Mouse (Mus musculus) gastrocnemius, postnatal 25 days (tissue): ENCODE data around the gene Gyg. TPM values are rescaled to one million over a fixed set of nuclear protein-coding genes. Genes with fewer than 3 reads are reported as not detected.
"Not testable (repeated sequence)": the region's sequence is repeated elsewhere in the genome, so short reads cannot be mapped to it uniquely, and the experiment has no call there.

Experiments used
- DNase-seq: peaks from one replicate; pipeline ENCODE4 v3.0.0; 2022
- total RNA-seq, 2 experiments: library from RNA; stranded (reverse); gene quantifications; 1 replicate in 1 of 2; 2 replicates in 1 of 2; pipeline ENCODE4 v1.2.3; 2021

Gene Gyg
- total RNA-seq, 2 experiments from 2014 or later, result 309 to 334 TPM

DNA sequence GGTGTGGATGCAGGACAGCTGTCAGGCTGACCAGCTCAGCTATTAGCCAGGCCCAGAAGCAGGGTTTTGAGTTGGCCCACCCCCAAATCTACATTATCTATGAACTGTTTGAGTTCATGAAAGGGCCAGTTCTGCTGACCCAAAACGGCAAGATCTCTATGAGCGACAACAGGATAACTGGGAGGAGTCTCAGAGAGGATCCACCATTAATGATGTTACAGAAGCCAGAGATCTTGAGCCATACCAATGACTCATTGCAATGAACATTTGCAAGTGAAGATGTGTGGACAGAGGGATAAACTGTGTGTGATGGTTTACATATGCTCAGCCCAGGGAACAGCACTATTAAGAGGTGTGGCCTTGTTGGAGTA is 23.8 kb downstream of the Gyg start:
- no peak for DNase-seq

DNA sequence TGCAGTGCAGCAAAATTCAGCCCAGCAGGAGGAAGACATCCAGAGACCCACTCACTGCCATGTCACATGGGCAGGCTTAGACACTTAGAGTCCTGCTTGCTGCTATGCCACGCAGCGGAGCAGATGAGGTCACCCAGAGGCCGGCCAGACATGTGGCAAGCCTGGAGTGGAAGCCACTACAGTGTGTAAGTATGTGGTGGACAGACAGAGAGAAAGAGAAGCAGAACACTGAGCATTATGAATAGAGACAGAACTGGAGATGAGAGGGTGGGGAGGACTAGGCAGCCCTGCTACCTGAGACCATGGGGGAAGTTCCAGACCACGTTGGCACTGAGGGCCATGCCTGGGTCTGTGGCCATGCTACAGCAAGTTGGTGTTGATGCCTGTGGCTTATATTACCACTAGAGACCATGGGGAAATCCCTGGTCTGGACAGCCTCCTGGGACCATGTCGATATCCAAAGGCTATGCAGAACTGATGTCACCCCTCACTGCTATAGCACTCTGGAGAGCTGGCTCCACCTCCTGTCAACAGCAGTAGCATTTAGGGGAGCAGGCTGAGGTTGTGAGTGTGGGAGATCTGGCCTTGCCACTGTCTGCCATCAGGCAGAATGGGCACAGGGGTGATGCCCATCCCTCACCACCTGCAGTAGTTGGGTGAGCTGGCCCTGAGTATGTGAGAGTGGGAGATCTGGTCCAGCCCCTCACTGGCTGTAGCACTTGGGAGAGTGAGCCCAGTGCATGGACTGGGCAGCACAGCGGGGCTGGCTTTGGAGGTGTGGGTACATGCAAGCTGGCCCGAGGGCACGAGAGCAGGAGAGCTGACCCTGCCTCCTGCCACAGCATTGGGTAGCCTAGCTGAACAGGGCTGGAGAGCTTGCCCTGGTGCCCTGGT is 24.4 kb downstream of the Gyg start:
- peak; percentile 34 for DNase-seq

DNA sequence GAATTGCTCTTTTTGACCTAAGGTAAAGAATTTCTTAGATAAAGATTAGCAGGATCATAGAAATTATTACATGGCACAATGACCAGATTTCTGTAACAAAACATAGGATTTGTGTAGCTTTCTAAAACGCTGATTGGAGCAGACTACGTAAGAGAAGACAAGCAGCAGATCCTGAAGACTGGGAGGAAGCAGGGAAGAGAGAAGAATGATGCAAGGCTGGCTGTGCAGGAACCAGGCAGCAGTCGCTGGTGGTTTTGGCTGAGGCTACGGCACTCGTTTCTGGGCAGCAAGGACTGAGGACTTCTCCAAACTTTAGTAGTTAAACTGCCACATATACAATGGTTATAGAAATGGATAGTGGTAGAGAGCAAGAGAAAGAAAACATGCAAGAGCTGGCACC is 25.6 kb downstream of the Gyg start:
- no peak for DNase-seq

DNA sequence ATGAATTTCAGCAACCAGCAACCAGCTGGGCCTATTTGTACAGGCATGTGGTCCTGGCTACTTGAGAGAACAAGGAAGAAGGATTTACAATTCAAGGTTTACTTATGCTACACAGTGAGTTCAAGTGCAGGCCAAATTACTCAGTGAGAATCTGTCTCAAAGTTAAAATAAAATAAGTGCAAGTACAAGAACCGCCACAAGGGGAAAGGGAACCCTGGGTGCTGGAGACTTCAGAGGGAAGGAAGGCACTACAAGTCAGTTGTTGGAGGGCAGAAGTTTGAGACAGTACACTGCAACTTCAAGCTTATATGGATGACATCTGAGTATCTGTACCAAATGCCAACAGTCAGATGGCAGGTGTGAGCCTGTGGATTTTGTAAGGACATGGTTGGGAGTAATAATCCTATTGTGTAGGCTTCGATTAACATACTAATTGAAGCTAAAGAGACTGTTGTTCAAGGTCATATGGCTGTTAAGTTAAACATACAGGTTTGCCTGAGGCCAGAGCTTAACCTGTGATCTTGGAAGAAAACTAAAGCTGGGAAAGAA is 28.0 kb downstream of the Gyg start:
- no peak for DNase-seq

DNA sequence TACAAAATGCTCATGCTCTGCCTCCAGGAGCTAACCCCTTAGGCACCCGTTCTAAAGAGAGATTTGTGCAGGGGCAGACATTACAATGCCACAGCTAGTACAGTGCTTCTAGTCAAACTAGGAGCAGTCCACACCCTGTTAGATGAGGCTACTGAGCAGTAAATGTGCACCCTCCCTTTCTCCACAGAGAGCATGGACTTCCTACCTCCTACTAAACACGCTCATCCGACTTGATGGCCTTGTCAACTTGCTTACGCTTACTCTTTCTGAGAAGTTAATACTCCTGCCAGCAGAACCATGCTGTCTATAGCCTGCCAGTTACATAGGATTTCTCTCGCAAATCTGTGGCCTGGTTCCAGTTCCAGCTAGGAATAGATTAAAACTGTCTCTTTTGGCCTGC is 29.5 kb downstream of the Gyg start:
- DNase-seq, result no peak

DNA sequence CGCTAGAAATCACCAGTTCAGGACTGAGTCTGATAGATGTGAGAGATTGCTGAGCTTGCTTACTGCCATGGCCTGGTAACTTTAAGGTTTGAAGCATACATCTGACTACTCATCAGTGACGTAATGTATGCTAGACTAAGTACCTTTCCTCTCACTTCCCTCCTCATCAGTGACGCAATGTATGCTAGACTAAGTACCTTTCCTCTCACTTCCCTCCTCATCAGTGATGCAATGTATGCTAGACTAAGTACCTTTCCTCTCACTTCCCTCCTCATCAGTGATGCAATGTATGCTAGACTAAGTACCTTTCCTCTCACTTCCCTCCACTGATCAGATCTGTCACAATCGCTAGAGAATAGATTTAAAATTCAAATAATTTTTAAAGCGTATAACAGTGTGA is 33.5 kb downstream of the Gyg start:
- not testable (repeated sequence) for DNase-seq

DNA sequence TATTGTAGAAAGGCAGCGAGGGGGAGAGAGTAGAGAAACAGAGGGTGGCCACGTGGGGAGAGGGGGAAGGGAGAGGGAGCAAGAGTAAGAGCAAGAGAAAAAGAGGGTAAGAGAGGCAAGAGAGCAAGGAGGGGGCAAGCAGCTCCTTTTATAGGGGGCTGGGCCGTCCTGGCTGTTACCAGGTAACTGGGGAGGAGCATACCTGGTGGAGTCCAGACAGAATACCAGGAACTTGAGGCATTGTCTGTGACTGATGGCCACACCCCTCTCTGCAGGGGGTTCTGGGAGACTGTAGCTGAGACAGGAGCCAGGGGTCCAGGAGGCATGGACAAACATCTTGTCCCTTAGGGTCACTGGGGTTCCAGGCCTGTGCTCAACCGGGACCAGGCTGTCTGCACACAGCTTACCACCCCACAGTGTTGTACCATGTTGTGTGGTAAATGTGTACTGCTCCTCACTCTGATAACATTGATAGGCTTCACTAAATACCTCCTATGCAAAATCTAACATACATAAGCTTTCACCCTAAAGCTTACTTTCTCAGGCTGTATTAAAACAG is 35.4 kb downstream of the Gyg start:
- DNase-seq, result no peak

DNA sequence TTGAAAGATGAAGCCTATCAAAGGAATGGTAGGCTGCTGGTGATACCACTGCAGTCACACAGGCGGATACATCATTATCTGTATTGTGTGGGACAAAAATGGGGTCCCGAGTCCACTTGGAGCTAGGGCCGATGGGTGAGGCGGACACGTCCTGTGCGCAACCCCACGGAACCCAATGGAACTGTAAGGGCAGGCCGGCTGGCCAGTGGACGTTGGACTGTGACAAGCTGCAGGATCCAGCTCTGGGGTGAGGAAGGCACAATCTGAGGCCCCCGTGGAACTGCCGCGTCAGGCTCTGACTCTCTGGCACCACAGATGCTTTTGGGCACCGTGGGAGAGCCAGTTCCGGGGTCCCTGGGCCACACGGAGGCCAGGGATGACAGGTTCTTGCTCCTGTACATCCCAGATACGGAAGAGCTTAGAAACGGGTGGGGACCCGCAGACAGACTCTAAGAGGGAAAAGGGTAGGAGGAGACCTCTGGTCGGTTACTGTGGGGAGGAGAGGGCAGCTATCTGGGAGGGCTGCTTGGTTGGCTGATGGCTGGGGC is 36.0 kb downstream of the Gyg start:
- no peak for DNase-seq

DNA sequence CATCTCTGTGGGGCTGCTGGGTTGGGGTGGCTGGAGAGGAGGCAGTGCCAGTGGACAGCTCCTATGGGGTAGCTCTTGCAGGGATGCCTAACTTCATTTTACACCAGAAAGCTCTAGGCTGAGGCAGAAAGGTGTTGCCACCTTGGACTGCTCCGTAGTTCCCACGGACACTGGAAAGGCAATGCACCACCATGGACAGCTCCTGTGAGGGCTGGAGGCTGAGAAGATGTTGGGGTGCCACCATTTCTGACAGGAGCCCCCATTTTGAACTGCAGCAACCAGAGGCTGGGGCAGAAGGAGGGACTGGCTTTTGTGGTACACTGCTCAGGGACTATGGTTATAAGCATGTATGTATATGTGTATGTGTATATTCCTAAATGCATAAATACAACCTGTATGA is 43.2 kb downstream of the Gyg start:
- DNase-seq, result no peak

DNA sequence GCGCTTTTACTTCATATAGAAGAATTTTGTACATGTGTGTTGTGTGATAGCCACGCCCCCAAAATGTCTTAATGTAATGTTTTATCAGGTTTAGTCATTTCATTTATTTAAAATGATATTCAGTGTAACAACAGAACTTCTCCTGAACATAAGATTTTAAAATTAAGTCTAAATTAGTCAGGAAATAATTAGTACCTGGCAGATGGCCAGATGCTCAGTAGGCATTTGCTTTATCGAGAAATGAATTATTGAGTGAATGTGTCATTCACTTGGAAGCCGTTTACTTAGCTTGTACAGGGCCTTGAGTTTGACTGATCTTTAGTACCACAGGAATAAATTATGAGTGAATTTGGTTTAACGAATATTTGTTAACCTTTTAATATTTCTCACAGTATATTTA is 46.2 kb downstream of the Gyg start:
- DNase-seq, result no peak

DNA sequence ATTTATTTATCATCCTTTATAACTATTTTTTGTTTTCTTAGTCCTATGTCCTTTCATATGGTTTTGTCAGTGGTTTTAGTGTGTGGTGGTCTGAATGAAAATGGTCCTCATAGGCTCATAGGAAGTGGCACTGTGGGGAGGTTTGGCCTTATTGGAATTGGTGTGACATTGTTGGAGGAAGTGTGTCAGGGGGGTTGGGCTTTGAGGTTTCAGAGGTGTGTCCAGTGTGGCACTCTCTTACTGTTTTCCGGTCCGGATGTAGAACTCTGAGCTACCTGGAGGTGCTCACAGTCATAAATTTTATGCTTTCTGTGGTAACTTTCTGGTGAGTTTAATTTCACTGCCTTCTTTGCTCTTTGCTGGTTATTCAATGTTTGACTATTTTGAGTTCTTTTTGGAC is 50.3 kb downstream of the Gyg start:
- DNase-seq, result no peak

DNA sequence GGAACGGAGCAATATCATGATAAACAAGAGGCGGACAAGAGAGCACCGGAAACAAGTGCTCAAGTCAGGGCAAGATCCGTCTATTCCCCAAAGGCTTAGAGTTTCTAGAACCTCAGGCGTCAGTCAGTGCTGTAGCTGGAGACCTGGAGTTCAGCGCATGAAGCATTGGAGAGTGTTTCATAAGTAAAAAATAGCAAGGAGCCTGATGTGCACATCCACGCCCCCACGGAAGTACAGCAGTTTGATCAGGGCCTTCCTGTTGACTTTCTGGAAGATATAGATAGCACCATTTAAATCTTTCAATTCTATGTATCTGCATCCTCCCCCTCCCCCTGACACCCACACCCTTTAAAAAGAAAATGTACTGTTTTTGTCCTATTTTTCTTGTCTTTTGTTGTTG is 50.8 kb downstream of the Gyg start:
- no peak for DNase-seq

DNA sequence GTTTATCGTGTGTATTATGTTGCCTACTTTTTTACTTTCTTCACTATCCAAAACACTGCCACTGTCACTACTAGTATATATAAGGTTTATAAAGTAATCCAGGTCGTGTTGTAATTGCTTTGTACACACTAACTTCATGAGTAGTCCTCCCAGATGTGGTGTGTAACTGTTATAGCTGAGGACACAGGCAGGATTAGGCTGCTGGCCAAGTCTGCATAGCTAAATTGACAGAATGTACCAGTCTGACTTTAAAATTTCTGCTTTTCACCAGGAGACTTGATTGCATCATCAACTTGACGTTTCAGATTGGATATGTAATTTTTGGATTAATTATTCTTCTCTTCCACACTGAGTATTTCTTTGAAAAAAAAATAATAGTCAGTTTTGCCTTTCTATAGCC is 51.3 kb downstream of the Gyg start:
- no peak for DNase-seq

DNA sequence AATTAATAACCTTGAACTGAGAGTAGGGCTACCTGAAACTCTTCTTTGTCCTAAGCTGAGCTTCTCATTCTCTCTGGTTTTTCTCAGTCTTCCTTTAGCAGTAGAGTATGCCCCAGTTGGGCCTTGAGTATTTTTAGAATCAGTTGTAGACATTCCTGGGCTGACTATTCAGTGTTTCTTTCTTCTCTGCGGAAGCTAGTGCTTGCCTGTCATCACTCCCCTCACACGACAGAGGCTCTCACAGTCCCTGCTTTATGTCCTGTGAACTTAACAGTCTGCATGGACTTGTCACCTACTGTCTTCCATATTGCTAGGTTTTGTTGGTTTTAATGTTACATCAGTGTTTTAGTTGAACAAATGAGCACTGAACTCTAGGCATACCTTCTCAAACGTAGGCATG is 73.0 kb downstream of the Gyg start:
- no peak for DNase-seq

DNA sequence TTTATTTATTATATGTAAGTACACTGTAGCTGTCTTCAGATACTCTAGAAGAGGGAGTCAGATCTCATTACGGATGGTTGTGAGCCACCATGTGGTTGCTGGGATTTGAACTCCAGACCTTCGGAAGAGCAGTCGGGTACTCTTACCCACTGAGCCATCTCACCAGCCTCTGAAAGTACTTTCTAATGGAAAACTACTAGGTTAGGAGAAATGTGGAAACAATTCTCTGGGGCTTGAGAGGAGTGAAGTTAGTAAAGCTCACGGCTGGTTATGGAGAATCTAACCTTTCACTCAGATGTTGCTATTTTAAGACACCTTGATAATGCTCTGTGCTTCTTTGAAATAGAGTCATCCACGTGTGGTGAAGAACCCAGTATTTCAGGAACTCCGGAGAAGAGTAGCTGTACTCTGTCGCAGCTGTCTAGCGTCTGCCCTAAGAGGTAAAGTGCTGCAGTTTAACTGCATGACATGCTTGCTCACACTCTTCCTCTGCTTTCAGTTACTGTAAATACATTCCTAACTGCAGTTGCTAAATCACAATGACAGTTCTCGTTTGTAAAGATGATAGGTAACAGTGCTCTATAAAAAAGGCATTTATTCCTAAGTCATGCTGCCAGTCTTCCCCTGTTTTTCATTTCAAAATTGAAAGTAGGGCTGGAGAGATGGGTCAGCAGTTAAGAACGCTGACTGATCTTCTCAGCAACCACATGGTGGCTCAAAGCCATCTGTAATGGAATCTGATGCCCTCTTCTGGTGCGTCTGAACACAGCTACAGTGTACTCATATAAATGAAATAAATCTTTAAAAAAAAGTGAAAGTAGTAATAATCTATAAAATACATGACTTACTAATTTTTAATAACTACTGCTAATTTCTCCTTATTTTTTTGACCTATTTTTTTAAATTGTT is 78.7 kb downstream of the Gyg start:
- DNase-seq, result no peak

Other genes starting within 250 kb of the Gyg start
- 1 to 10 TPM; 6.4 to 9.0 TPM for gene Cp, start 198.3 kb downstream of the Gyg start, total RNA-seq
- gene Hps3, start 120.0 kb downstream of the Gyg start, total RNA-seq, result 1 to 10 TPM; 3.9 to 4.7 TPM
- gene Hltf, start 97.5 kb downstream of the Gyg start, total RNA-seq, result 1 to 10 TPM; 3.2 to 5.0 TPM
- gene Cpa3, start 86.9 kb upstream of the Gyg start, total RNA-seq, result 1 to 10 TPM; 2.8 to 4.6 TPM
- under 1 TPM in 1 of 2 experiments, not detected in 1; 0.24 TPM for gene Cpb1, start 120.4 kb upstream of the Gyg start, total RNA-seq
- under 1 TPM in 1 of 2 experiments, not detected in 1; 0.15 TPM for gene Agtr1b, start 211.9 kb upstream of the Gyg start, total RNA-seq